Mouse (Mus musculus) layer of hippocampus, postnatal 10 days (tissue): ENCODE measurements at regions not wholly inside any gene's neighbourhood (a gene's known extent, or its start where the extent isn't known, plus 50 kb on each side); places are given as distances from the start of the nearest gene placed in this dataset.

Experiments used
- DNase-seq, 2 experiments: peaks; one replicate each; pipeline ENCODE4 v3.0.0; 2021; ENCODE audit warnings: low spot score in 2 of 2

DNA sequence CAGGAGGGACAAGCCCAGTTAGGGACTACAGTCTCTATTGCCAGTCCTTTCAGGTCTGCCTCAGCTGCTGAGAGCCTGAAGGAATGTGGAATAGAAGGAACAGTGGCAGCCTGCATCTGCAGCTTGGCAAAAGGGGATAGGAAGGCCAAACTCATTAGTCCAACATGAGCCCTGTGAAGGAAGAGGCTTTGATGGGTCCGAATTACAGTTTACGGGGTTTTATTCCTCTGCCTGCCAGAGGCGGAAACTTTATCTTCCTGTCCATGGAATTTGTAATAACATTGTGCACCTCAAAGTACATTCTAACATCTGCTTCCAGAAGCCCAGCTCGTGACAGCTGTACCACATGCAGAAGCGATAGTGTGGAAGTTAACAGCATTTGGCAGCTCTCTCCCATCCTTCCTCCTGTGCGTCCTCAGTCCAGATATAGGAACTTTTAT, 530.9 kb downstream of the Ptprc start:
- DNase-seq, result no peak

DNA sequence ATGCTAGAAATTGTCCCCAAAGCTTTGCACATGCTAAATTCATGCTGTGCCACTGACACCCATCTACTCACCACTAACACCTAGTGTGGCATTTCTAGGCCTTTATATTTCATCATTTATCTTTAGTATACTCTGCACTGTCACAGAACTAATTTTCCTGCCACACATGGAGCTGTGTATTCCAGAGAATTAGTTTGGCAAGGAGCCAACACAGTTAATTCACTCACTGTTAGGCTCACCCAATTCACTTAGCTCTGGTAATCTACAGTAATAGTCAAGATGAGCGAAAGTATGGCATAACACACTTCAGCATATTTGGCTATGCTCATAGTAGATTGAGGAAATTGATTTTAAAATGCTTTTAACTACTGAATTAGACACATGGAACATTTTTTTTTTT, 532.0 kb downstream of the Ptprc start:
- no peak for DNase-seq

DNA sequence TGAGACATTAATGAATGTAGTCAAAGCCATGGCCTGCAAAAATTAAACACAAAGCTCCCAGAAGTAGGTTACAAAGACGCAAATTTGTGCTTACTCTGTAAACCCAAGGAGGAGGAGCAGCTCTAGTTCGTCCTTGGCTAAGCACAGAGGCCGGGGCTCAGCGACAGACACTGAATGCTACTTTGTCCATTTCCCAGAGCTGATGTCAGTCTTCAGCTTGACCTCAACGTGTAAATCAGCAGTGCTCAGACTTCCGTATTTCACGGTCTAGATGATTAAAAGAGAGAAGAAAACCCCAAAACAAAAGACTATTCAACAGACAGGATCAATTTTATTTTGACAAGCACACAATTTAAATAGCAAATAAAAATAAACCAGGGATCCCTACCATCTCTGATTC, 534.7 kb downstream of the Ptprc start:
- DNase-seq, result no peak

DNA sequence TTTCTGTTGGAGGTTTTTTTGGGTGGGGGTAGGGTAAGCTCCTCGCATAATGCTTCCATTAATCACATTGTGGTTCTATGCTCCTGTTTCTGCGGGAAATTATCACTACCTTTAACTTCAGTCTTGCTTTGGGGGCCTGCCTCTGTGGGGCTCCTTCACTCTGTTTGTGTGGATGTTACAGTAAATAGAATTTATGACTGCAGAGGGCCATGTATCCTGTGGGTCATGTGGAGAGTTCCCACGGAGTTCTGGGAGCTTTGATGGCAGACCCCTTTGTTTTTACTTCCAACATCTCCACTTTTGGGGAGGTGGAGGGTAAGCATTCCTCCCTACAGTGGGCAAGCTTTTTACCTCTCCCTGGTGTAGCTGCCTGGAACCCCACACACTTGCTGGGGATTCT, 538.6 kb downstream of the Ptprc start:
- no peak for DNase-seq

DNA sequence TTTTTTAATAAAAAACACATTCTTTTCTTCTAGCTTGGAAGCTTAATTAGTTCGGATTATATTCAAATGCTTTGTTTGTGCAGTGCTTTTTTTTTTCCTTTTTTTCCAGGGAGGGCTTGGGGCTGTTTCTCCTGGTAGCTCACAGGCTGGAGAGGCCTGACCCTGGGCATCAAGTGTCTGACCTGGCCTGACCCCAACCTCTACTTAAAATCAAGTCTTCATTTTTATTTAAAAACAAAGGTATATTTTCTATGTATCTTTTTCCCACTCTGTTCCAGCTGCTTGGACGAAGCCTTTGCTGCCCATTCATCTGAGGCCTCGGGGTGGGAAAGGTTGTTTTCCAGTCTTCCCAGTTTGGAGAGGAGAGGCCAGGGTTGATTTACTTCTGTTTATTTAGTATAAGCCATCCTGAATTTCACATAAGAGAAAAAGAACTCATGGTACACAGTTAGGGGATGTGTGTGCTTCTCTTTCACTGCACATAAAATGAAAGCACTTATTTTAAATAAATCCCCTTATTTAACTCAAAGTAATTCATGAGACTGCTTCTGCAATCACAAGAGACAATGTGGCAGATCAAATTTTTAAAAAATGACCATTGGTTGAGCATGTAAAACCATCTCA, 539.1 kb downstream of the Ptprc start:
- DNase-seq, result no peak

DNA sequence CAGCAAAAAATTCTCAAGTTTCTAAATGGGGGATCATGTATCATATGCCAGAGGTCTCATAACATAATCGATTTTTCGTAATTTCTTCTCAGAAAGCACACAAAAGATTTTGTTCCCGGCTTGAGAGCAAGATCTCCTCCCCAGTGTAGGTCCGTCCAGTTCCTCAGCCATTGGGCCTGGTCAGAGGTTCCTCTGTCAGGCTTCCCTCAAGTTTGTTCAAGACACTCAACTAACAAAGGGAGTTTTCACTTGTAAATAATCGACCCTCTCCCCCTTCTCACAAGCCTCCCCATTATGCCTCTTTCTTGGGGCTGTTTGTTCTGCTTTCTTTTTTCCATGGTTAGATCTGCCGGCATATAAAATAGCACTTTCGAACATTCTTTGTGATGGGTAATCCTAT, 539.7 kb downstream of the Ptprc start:
- DNase-seq, result no peak

DNA sequence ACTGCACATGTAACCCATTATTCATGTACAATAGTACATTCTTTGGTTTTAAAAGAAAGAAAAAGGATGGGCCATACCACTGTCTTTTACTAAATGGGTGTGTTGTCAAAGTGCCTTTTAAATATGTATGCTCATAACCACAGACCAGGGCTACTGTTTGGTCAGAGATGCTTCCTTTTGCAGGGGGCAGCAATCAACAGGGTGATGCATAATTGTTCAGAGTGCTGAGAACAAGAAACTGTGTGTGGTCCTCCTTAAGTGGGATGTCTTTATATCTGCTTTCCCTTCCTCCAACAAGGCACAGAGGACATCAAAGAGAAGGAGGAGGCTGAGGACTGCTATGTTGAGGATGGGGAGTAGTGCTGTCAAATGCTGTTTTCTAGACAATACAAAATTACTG, 544.0 kb downstream of the Ptprc start:
- no peak for DNase-seq

DNA sequence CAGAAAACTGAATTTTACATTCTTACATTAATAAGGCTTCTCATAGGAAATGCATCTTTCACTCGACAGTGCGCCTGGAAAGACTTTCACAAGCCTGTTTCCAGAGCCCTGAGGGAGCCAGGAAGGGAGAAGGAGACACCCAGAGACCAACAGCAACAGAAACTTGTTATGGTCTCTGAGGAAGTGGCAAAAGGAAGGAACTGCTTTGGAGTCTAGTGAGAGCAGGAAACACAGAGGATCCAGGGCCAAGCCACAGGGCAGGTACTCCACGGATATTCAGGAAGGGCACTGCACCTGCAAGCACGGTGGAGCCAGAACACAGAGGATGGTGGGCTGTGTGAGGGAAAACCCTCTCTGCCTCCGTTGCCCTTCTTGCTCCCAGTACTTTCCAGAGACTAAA, 554.8 kb downstream of the Ptprc start:
- DNase-seq, result no peak

DNA sequence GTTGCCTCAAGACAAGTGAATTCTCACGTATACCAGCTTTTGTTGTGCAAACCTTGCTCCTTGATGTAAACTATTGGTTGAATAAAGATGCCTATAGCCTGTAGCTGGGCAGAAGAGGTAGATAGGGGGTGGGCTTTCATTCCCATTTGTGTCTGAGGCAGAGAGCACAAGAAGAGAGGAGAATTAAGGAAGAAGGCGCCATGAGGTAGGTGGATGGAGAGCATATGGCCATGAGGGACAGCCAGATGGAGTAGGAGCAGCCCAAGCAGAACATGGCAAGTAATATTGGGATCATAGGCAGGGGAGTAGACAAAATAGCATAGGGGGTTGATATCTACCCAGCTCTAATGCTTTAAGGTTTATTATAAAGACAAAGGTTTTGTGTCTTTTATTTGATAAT, 557.3 kb downstream of the Ptprc start:
- DNase-seq, result no peak

DNA sequence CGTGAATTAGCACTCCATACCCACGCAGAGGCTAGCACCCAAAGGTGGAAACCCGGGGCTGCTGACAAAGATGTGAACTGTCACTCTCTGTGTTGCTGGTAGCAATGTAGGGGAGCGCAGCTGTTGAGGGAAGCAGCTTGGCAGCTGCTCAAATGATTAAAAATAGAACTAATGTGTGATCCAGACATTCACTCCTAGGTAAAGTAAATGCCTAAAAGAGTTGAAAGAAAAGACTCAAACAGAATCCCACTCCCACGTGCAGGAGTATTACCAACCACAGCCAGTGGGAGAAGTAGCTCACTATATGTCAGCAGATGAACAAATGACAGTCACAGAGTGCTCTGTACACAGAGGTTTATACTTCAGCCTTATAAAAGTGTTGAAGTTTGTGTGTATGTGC, 558.0 kb downstream of the Ptprc start:
- peak in 1 of 2 experiments; percentile 18 for DNase-seq

DNA sequence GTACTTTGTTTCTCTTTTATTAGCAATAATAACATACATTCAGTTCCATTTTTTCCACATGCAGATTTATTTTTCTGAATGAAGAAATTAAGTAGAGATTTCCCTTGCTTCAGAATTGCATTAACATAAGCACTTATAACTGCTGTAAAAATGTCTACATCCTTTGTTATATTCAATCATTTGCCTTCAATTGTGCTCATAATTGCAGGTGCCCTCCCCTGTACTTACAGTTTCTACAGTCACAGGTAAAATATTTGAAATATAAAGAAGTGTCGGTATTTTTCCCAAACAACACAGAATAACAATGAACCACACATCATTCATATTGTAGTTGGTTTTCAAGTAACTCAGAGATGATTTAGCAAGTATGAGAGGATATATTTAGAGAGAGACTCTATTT, 568.8 kb downstream of the Ptprc start:
- no peak for DNase-seq

DNA sequence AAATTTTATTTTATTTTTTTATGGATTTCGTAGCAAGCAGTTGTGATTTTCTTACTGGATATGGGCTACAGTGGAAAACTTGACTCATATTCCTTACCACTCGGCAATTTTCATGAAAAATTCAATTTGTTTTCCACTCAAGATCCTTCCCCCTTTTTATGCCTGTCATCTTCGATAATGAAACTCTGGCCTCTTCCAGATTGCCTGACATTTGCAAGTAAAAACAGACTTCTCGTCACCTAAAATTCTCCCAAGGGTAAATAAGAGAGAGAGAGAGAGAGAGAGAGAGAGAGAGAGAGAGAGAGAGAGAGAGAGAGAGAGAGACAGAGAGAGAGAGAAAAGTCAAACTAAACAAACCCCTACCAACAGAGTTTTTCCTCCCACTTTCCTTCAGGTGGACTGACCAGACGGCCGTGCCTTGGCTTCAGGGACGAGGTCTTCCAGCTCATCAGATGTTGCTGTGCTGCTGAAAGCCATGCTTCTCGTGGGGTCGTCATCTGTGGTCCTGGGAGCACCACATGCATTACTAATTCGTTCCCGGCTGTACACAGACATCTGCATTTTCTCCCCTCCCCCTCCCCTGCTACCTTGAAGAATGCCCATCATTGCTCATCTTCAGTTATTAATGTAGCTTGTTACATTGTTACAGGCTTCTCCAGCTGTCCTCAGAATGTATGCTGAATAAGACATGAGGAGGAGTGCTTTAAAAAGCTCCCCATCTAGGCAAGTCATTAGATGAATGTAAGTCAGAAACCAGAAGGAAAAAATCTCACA, 569.4 kb downstream of the Ptprc start:
- DNase-seq, result no peak

DNA sequence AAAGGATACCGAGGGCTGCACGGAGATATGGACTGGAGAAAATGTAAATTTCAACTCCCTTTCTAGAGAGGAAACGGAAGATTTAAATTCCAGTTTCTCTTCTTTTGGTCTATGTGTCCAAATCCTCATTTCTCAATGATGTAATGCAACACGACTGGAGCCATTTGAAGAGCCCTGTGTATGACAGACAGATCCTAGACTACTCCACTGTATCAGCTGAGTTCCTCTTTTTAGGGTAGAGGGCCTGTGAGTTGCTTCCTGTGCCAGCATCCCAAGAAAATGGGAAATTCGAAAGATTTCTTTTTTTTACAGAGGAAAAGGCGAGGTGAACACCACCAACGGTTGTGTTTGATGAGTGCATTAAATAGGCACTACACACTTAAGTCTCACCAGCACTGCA, 581.8 kb downstream of the Ptprc start:
- DNase-seq, result no peak

DNA sequence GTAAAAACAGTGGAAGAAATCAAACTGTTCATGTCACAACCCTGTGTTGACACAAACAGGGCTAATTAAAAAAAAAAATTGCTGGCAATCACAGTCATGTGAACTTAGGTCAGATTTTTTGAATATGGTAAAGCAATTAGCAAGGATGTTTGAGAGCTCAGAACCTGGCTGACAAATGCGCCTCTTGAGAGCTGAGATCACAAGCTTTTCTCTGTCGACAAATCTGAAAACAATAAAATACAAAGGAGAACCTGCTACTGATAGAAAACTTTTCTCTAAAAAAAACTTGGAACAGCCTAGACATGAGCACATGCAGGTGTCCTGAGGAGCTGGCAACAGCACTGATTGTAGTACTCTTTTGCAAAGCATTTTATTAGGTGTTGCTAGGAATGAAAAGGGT, 583.6 kb downstream of the Ptprc start:
- DNase-seq, result no peak

DNA sequence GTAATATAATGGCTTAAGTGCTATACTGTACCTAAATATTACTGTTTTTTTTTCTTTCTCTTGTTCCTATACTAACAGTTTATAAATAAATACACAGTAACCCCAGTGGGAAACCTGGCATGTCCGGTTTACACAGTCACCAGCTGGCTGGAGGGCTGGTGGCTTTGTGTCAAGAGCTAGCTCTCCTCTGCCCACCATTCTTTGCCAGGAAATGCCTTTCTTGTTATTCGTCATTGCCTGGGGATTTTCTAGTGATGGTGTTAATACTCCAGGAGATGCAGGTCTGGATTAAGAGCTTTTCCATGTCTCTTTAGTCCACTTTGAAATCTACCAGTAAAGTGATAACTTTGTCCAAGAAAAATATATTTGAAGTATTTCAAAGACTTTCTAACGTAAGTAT, 584.2 kb downstream of the Ptprc start:
- no peak for DNase-seq

DNA sequence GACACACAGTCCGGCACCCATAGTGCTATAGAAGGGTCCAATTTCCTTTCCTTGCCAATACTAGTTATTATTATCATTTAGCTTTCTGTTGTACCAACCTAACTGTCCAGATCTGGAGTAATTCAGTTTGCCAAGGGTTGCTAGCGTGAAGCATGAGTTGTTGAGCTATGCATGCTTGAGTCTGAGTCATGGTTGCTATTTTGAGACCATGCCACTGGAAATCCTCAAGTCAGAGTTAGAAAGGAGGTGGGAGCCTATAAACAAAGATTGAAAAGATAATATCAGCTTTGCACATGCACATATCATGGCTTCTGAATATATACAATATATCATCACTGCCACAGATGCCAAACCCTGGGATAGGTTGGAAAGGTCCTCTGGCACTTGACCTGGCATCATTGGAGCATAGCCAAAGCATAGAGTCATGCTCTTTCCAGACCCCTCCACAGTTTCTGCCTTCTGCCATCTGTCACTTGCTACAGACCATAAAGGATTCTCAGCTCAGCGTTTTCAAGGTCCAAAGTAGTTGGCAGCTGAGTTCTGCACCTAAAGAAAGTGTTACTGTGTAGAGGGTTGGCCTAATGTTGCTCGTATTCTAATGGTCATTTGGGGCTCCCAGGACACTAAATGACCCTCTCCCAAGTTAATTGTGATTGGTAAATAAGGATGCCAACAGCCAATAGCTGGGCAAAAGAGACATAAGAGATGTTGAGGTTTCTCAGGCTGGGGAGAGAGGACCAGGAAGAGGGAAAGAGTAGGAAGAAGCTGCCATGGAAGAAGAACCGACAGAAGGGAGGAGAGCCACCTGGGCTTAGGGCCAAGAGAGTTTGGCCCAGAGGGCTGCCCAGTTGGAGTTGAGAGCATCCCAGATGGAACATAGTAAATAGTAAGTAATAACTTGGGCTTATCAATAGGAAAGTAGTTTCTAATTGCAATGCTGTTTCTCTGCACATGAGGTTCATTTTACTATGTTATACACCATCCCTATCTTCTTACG, 586.9 kb downstream of the Ptprc start:
- peak; percentile 29 to 50 for DNase-seq

DNA sequence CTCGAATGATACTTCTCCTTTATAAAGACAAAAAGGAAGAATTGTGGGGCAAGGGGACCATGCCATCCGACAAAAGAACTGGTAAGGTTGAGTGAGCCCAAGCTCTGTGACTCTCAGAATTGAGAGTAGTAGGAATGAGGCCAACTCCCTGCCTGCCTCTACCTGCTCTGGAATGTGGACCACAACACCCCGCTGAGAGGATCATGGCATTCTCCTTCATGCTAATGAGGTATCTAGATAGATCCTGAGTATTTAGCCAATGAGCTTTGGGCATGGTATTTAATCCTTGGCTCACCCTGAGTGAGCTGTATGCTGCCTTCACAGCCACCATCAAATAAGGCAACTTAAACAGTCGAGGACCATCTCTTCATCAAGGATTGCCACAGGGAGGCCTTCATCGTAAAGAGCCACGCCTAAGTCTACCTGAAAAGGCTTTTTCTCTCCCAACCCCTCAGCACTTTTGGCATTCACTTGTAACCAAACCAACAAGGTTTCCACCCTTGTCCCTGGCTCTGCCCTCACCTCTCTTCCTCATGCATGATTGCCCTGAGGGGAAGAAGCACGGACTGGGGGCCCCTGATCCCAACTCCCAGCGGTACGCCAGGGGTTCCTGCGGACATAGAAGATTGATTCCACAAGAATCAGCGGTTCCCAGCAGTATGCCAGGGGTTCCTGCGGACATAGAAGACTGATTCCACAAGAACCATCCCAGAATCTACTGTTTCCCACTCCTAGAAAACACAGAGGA, 587.9 kb downstream of the Ptprc start:
- no peak for DNase-seq

DNA sequence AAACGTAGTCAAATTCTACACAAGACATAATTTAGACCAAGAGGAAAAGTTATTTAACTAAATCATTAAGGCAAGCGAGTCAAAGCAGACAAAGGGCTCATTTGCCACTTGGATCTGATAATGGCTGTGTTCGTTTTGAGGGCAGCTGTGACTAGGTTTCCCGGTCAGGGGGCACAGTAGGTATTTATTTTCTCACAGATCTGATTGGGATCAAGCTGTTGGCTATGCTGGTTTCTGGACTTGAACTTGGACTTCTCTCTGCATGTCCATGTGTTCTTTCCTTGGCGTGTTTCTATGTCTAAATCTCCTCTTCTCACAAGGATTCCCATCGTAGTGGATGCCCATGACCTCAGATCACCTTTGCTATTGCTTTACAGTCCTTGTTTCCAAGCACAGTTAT, 590.8 kb downstream of the Ptprc start:
- no peak for DNase-seq

DNA sequence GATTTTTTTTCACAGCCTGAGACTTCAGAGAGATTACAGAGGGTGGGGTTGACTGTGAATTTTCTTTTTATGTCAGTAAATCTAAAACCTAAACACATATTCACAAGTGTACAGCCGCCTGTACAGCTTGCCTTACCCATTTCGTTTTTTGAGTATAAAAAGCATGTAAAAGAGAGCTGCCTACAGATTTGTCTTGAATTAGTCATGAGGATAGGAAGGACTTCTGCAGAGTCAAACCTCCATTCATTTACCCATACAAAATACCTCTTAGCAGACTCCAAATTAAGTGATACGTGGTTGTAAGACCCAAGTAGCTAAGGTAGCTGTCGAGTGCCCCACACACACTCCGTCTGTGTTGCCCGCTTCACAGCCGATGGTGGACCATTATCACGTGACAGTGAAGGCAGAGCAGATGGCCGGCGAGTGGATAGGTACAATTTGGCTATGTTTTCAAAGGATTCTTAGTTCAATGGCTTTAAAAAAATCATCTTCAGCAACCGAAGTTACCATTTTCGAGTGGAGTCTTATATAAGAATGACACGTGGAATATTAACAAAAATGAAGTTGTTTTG, 591.3 kb downstream of the Ptprc start:
- no peak for DNase-seq

DNA sequence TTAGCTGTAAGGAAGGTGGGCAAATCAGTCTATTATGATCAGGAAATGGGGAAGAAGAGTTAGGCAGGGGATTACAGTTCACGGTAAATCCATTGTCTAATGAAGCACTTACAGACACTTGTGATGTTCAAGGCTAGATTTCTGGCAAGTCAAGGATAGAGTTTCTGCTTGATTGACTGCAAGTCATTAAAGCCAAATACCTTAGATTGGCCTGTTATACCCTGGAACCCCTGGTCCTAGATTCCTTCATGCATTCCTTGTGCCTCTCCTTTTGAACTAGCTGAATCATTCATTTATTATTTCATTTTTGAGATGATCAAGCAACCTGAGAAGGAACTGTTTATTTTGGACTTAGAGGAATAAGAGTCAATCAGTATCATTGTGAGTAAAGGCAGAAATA, 597.9 kb downstream of the Ptprc start:
- no peak for DNase-seq

DNA sequence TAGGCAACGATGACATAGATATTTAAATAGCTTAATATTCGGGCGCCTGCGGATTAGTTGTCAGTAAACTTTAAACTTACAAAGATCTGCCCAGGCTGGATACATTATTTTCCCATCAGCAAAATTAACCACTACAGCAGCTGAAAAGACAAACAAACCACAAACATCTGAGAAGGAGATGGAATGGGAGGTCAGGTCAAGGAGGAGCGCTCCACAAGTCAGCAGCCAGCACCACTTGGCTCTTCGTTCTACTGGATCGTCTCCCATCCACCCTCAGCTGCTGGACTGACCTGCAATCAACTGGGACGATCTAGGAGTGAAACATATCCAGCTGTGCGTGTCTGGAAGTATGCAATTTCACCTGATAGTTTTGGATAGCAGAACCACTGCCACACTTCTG, 599.3 kb downstream of the Ptprc start:
- no peak for DNase-seq
